Mouse (Mus musculus): ENCODE results near the gene Tbca.
A peak's percentile ranks its signal among the peaks of the same experiment; 100 is the strongest.

The Tbca gene

DNA sequence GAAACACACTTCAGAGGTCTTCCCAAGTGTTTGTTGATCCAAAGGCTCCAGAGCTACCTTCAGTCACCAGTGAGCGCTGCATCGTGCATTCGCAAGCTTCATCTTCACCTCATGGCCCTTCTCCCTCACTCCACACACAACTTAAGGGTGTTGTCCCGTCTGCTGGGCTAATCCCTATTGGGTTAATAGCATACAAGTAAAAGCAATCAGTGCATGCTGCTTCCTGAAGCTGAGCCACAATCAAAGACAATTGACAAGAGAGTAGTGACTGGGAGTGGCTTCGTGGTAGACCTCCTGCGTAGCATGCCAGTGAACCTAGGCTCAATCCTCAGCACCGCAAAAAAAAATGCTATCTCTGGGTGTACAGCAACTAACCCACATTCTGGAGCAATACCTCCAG lies 59.2 kb downstream of the Tbca start:
- no peak for DNase-seq (ENCODE audit: low spot score in 2 of 2)

DNA sequence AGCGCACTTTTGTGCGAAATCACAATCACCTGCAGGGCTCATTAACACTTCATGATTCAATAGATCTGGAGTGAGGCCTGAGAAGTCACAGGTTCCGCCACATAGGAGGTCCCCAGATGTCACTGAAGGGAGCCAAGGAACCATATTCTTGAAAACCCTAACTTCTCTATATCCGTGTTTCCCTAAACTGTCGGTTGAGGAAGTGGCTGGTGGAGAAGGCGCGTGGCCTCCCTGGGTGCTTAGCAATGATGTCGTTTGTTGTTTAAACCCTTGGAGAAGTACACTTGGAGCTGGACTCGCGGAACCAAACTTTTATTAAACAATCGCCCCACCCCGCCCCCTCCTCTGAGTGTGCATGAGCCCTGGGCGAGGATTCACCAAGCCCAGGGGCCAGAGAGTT lies 60.6 kb downstream of the Tbca start:
- no peak for DNase-seq (ENCODE audit: low spot score in 2 of 2)

- no peak for DNase-seq (ENCODE audit: low spot score in 2 of 2)
These were observed 69.4 kb downstream of the Tbca start for GRCm38 (mm10) chr13:94858016-94858575.

DNA sequence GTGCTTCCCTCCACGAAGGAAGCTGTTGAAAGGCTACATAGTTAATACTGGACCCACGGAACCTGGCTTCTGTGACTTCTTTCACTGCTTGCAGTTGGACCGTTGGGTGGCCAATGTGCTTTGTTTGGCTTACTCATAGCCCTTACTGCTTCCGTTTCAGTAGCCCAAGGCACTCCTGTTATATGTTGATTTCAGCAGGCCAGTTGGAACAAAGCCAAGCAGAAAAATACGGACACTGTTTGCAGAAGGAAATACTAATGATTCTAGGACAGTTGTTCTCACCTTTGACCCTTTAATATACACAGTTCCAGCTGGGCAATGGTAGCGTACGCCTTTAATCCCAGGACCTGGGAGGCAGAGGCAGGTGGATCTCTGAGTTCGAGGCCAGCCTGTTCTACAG lies 70.5 kb downstream of the Tbca start:
- DNase-seq (ENCODE audit: low spot score in 2 of 2) = no peak

DNA sequence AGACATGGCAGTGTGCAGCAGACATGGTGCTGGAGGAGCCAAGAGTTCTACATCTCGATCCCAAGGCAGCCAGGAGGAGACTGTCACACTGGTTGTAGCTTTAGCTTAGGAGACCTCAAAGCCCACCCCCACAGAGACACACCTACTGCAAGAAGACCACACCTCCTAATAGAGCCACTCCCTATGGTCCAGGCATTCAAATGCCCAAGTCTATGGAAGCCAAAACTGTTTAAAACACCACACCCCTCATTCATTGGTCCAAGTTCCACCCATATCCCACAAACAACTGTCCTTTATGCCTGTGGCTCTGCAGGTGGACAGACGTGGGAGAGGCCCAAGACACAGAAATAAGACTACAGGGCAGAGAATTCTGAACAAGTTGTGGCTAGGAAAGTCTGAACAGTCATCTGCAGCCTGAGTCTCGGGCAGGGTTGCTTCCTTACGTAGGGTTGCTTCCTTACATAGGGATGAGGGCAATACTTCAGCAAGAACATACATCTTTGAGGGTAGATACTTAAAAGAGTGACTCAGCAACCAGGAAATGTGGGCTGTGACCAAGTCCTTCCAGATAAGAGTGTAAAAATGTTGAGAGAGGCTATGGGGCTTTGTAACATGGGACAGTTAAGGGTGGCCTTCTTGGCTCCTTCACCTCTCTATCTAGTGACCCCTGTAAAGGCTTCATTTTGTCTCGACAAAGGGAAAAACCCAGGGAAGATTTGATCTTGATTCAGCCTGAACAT lies 74.0 kb downstream of the Tbca start:
- DNase-seq (ENCODE audit: low spot score in 2 of 2) = no peak

DNA sequence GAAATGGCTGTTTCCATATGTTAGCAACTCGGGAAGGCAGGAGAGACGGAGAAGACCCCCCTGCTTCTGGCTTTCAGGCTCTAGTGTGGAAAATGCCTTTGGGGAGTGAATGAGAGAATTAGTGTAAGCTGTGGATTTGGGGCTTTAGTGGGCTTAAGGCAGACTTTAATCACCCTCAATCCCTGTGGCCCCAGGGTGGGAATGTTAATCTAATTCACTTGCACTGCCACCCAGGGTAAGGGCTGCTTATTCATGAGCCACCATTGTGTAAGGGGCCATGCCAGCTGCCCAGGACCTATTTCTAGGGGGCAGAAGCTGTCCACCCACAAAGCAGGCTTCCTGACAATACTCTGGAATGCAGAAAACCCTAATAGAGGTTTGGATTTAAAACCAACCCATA lies 78.2 kb downstream of the Tbca start:
- no peak for DNase-seq (ENCODE audit: low spot score in 2 of 2)

DNA sequence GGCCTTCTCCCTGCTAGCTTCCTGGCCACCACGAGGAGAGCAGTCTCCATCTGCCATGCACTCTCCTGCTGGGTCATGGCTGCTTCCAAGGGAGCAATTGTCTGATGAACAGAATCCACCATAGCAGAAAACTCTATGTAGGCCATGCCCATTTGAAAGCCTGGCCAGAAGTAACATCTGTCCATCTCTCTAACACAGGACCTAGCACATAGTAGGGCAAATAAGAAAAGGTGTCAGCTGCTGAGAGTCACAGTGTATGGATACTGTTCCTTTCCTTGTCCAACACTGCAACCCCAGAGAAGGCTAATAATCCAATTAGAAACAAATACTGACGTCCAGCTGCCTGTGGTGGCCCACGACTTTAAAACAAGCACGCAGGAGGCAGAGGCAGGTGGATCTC lies 79.1 kb downstream of the Tbca start:
- no peak for DNase-seq (ENCODE audit: low spot score in 2 of 2)

GRCm38 (mm10) chr13:94868478-94868950 lies 79.8 kb downstream of the Tbca start:
- DNase-seq (ENCODE audit: low spot score in 2 of 2) = no peak

GRCm38 (mm10) chr13:94869541-94869940 lies 80.8 kb downstream of the Tbca start:
- DNase-seq (ENCODE audit: low spot score in 2 of 2) = no peak

- no peak for DNase-seq (ENCODE audit: low spot score in 2 of 2)
These were observed 81.4 kb downstream of the Tbca start for GRCm38 (mm10) chr13:94870071-94870460.

GRCm38 (mm10) chr13:94870461-94871186 lies 81.9 kb downstream of the Tbca start:
- DNase-seq (ENCODE audit: low spot score in 2 of 2) = no peak

GRCm38 (mm10) chr13:94871806-94872320 lies 83.2 kb downstream of the Tbca start:
- DNase-seq (ENCODE audit: low spot score in 2 of 2) = no peak

- no peak for DNase-seq (ENCODE audit: low spot score in 2 of 2)
These were observed 83.7 kb downstream of the Tbca start for GRCm38 (mm10) chr13:94872439-94872838.

- DNase-seq (ENCODE audit: low spot score in 2 of 2) = peak in 1 of 2 experiments; percentile 4
These were observed 84.7 kb downstream of the Tbca start for GRCm38 (mm10) chr13:94873111-94874038.

- peak in 1 of 2 experiments; percentile 6 for DNase-seq (ENCODE audit: low spot score in 2 of 2)
These were observed 85.3 kb downstream of the Tbca start for GRCm38 (mm10) chr13:94874039-94874425.

DNA sequence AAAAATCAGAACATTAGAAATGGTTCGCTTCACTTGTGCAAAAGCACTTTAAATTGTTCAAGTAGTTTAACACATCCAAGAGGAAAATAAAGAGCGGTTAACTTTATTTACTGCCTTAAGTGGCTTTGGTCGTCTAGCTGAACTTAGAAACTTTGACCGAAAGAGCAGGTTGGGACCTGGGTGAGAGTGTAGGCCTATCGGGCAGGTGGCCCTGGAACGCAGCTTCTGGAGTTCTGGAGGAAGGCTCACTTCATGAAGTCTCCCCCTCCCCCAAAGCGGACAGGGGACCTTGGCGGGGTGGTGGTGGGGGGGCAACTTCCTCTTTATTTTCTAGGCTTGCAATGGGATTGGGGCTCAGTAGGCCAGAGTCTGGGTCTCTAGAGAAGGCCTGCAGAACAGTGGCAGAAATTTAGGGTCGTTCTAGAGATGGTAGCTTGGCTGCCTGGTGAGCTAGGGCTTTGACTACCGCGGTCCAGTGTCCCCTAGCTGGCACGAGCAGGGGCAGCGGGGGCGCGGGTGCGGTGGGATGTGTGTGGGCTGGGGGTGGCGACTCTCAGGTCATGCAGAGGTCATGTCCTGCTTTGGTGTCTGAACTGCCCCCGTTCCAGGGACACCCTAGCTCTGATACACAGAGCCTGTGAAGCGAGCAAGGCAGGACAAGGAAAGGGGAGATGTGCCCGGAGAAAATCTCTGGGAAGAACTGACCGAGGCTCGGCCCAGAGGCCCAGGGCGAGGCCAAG lies 86.1 kb downstream of the Tbca start:
- DNase-seq (ENCODE audit: low spot score in 2 of 2) = no peak

- DNase-seq (ENCODE audit: low spot score in 2 of 2) = peak in 1 of 2 experiments; percentile 3
These were observed 86.7 kb downstream of the Tbca start, which contains the start of gene Otp for GRCm38 (mm10) chr13:94875396-94875880. Gene Otp, plus strand, starts transcription at chr13:94875602.

DNA sequence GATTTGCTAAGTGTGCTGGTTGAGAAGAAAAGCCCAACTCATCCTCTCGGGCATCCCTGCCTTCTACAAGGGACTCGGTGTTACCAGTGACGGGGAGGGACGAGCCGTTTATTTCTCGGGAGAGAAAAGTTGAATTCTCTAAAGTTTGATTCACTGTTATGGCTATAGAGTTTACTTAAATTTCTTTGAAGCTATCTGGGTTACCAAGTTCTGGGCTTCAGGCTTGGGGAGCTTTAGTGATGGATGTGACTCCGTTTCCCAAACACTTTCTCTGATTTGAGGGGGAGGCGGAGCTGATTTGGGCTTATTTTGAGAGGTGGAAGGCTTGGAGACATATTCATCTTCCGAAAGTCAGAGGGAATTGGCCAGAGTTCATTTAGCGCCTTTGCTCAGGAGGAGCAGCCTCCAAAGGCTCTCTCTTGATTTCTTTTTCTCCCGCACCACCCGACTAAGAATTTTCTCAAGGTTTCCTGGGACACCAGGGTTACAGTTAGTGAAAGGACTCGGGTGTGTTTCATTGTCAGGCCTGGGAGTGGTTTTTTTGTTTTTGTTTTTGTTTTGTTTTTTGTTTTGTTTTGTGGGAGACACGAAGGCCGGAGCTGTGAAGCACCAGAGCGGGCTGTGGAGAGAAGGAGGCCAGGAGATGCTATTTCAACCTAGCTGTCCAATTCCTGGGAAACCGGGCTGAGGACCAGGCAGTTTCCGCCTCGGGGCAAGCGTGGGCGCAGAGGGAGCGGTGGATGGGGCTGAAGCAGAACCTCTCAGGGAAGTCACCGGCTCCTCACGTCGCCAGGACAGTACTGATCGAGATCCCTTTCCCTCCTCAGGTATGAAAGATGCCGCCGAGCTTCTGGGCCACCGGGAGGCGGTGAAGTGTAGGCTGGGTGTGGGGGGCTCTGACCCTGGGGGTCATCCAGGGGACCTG lies 87.8 kb downstream of the Tbca start:
- peak in 1 of 2 experiments; percentile 15 for DNase-seq (ENCODE audit: low spot score in 2 of 2)

GRCm38 (mm10) chr13:94877211-94877590 lies 88.5 kb downstream of the Tbca start:
- peak in 1 of 2 experiments; percentile 3 for DNase-seq (ENCODE audit: low spot score in 2 of 2)

All from frontal cortex, postnatal 36 days (tissue).